Mouse (Mus musculus): ENCODE data around the gene Knl1.
"Not testable (repeated sequence)": the region's sequence is repeated elsewhere in the genome, so short reads cannot be mapped to it uniquely, and the experiment has no call there.

The Knl1 gene

DNA sequence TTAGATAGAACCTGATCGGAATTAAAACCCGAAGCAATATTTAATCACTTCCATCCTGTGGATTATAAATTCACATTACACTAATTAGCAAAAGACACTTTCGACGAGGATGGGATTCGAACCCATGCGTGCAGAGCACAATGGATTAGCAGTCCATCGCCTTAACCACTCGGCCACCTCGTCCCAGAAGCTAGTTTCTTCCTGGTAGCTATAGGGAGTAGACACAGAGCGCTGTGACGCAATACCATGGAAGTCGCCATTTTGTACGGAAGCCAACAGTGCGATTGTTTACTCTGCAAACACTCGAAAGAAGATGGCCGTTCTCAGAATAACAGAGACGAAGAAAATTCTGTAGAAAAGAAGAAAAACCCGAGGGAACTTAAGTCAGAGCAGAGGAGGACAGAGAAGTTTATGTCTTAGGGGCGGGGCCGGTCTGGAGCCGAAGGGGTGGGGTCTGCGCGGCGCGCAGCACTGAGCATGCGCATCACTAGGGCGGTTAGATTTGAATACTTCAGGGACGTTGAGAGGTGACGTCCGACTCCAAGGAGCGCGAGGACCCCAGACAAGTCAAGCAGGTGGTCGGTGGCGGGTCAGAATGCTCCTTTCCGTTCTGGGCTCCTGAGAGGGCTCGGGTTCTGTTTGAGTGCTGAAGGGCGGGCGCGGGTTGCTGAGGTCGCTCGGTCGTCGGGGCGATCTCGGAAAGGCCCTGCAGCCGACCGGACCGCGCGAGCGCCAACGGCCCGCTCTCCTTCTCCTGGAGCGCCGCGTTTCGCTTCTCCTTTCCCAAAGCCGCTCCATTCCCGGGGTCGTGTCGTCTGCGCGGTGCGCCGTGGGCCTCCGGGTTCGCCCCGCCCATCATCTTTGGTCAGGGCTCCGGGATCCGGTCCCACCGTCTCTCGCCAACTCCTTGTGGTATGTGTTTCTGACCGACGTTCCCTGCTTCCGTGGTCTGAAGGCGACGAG lies at the start of gene Knl1:
Gene Knl1, plus strand, starts transcription at position 471 of the 963 bp plus-strand sequence.
- in situ Hi-C loops (cut with MseI, MboI) = no loop called here

GRCm38 (mm10) chr2:118998115-118998866 lies 48.6 kb upstream of the Knl1 start:
- in situ Hi-C loops (cut with MseI, MboI) = no loop called here

- in situ Hi-C loops (cut with MseI, MboI) = no loop called here
Observed at GRCm38 (mm10) chr2:118999025-118999639, 47.8 kb upstream of the Knl1 start.

GRCm38 (mm10) chr2:119006886-119007285 lies 40.0 kb upstream of the Knl1 start:
- in situ Hi-C loops (cut with MseI, MboI) = no loop called here

GRCm38 (mm10) chr2:119009376-119009775 lies 37.5 kb upstream of the Knl1 start:
- in situ Hi-C loops (cut with MseI, MboI) = no loop called here

DNA sequence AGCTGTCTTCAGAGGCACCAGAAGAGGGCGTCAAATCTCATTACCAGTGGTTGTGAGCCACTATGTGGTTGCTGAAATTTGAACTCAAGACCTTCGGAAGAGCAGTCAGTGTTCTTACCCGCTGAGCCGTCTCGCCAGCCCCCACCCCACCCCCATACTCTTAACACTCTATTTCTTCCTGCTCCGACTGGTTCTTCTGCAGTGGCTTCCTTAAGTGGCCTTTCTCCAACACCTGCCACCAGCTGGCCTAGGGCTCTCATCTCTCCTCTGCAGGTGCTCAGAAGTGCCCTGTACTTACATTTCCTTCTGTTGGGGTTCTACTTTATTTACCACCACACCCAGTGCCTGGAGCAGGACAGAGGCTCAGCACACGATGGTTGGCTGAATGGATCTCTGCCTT lies 31.9 kb upstream of the Knl1 start:
- in situ Hi-C loops (cut with MseI, MboI) = no loop called here

DNA sequence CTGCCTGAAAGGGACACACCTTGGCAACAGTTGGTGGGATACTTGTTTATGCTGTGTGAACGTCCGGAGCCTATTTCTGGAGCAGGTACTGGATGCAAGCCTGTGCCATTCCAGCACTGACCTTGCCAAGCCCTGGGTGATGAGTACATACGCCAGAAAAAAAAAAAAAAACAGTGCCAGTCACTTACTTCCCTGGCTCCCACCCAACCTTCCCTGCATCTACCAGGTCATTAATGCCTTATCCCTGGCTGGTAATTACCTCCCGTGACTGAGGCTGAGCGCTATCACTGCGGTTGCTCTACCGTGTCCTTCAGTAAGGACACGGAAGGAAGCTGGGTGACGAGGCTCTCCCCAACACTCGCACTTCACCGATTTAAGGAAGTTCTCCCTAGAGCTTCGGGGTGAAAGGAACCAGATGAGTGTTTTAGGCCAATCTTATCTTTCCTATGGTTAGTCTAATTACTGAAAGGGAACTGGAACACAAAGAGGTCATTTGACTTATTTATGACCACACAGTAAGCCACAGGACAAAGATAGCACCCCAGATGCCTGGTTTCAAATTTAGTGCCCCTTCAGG lies 31.2 kb upstream of the Knl1 start:
- in situ Hi-C loops (cut with MseI, MboI) = no loop called here

- in situ Hi-C loops (cut with MseI, MboI) = not testable (repeated sequence)
Observed at GRCm38 (mm10) chr2:119016312-119016711, 30.6 kb upstream of the Knl1 start.

GRCm38 (mm10) chr2:119017647-119018046 lies 29.3 kb upstream of the Knl1 start:
- in situ Hi-C loops (cut with MseI, MboI) = no loop called here

DNA sequence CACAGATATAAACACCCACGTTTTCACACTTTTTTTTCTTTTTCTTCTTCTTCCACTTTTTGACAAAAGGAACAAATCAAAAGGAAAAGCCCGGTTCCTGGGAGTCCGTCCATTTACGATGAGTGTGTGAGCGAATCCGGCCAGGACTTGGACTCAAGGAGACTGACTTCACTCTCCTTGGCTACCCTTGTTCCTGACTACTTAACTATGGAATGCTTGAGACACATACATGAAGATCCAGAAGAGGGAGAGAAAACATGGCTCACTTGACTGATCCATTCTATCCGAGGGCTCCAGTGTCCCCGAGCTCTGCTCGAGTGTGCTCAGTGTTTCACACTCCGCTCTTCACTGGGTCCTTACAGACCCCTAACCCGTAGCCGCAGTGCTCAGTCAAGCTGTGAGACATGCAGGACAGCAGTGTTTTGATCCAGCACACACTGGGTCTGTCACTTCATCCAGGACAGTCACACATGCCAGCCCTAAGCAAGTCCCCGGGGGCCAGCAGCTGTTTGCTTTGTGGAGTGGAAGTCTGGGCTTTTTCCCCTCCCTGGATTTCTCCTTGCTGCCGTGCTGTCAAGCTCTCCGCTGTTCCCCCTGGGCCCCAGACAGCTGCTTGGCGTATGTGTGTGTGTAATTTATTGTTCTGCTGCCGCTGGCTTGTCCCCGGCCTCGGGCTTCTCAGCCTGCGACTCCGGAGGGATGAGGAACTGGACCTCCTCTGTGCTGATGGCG lies 28.4 kb upstream of the Knl1 start:
- in situ Hi-C loops (cut with MseI, MboI) = no loop called here

DNA sequence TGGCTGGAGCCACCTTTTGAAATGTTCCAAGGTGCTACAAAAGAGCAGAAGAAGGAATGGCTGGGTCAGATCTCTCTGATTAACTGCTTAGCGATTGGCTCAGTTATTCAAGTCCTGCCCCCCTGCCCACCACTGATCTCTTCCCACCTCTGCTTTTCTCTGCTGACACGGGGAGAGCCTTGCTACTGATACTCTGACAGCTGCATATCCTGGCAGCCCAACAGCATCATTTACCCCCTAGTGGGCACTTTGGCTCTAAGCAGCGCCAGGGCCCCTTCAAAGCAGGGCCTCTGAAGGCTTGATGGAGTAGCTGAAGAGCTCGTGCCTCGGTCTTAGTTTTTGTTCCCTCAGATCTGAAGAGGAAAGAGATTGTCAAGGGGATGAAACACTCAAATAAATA lies 27.8 kb upstream of the Knl1 start:
- in situ Hi-C loops (cut with MseI, MboI) = no loop called here

- in situ Hi-C loops (cut with MseI, MboI) = no loop called here
Observed at GRCm38 (mm10) chr2:119019538-119019937, 27.4 kb upstream of the Knl1 start.

- in situ Hi-C loops (cut with MseI, MboI) = no loop called here
Observed at GRCm38 (mm10) chr2:119023154-119023660, 23.7 kb upstream of the Knl1 start.

- in situ Hi-C loops (cut with MseI, MboI) = no loop called here
Observed at GRCm38 (mm10) chr2:119024536-119025238, 22.2 kb upstream of the Knl1 start.

DNA sequence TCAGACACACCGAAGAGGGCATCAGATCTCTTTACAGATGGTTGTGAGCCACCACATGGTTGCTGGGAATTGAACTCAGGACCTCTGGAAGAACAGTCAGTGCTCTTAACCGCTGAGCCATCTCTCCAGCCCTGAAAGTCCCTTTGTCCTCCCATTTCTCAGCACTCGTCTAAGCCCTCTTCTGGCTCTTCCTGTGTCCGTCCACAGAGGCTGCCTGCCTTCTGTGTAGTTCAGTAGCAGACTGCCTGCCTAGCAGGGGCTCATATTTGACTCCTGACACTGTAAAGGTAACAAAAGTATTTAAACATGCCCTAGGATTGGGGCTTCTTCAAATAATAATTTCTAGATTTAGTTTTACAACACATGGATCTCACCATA lies 21.7 kb upstream of the Knl1 start:
- in situ Hi-C loops (cut with MseI, MboI) = no loop called here

DNA sequence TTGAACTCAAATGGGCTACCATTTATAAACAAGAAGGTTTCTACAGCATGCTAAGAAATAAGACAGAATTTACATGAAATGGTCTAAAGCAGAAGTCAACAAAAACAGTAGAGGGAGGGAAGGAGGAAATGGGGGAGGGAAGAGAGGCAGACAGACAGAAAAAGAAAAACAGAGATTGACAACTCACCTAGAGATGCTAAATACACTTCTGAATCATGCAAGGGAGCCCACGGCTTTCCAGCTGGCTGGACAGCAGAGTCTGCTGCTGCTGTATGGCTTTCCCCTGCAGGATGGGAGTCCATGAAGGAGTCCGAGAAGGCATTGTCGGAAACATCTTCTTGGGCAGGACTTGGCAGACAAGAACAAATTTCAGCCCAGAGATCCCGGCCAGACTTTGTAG lies 20.0 kb upstream of the Knl1 start:
- in situ Hi-C loops (cut with MseI, MboI) = no loop called here

GRCm38 (mm10) chr2:119028941-119029551 lies 17.9 kb upstream of the Knl1 start, which contains the start of gene Ccdc32:
Gene Ccdc32 (minus strand): TSS chr2:119029393.
- in situ Hi-C loops (cut with MseI, MboI) = no loop called here

DNA sequence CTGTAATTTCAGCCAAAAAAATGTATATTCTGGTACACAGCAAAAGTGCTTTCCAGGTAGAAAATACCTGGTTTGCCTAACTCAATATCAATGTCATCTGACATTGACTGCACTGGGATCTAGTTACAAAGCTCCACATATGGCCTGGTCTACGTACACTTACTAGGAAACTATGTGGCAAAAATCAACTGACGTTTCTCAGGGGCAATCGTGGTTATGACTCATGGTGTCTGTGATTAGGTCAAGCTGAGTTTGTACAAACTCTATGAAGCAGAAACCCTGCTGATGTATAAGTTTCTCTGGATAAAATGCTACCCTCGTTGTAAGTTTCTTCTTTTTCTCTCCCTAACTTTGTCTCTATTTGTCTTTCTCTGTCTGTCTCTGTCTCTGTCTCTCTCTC lies 14.7 kb upstream of the Knl1 start:
- in situ Hi-C loops (cut with MseI, MboI) = no loop called here

DNA sequence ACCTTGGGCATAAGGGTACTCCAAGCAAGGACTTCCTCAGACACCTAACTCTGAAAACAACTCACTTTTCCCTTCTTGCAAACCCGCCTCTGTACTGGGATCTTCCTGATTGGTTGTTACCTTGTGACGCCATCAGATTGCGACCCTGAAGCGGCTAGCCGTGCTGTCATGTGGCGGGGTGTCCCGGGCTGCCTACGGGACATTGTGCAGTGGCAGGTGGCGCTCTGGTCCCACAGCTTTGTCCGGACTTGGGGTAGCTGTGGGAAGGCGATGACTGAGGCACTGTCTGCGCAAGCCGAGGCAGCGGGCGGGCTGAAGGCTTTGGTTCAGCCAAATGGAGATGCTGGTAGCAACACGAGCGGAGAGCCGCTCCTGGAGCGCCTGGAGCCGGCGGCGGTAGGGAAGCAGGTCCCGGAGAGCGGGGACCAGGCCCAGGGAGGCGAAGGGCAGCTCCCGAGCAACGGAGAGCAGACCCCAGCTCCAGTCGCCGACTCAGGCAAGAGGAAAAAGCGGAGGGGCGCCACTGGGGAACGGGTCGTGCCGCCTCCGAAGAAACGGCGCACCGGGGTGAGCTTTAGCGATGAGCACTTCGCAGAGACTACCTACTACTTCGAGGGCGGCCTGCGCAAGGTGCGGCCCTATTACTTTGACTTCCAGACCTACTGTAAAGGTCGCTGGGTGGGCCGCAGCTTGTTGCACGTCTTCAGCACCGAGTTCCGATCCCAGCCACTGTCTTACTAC lies 12.1 kb upstream of the Knl1 start, which contains the start of gene Rpusd2:
Gene Rpusd2, plus strand, starts transcription at position 135 of the 741 bp plus-strand sequence.
- in situ Hi-C loops (cut with MseI, MboI) = no loop called here

All from mouse trophoblast stem cell (cell line).